Mouse (Mus musculus) left cerebral cortex, postnatal 36 days (tissue): ENCODE results near the gene Kcnip3. TPM values are rescaled to one million over a fixed set of nuclear protein-coding genes. Genes with fewer than 3 reads are reported as not detected.

Experiments used
- DNase-seq, 2 experiments: peaks; one replicate each; pipeline ENCODE4 v3.0.0; 2021 to 2022; ENCODE audit warnings: low spot score in 2 of 2, mixed read lengths in 1 of 2
- intact Hi-C: fragments of 180-260 bp; cut with DNase I; formaldehyde crosslinking; loops from one replicate; pipeline ENCODE4 v1.15.1; 2025
- total RNA-seq, 2 experiments: library from RNA; stranded (reverse); gene quantifications; 2 replicates each; pipeline ENCODE4 v1.2.3; 2021

Gene Kcnip3
- total RNA-seq, 2 experiments from 2014 or later: 130 to 133 TPM

DNA sequence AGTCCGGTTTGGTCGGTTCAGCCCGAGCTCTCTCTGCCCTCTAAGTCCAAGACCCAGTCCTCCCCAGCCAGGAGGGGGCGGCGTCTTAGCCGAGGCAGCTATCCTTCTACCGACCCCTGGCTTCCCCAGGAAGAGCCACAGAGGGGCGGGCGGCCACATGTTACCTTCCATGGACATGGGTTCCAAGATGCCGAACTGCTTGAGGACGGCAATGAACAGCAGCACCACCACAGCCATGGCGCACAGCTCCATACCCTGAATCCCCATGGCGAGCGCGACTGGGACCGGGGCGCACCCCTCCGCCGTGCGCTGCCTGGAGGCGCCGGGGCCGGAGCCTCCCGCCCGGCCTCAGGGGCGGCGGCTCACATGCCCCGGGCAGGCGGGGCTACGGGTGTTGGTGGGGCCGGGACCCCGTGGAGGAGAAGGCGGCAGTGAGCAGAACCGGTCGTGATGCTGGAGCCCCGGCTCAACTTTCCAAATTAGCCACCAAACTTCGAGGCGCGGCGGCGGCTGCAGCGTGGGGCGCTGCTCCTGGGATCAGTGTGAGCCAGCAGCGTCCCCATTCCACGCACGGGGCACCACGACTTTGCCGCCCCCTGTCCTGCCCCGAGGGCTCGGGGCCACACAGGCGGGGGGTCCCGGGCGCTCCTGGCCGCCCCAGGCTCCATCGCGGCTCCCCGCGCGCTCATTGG lies 39.9 kb downstream of the Kcnip3 start:
- intact Hi-C loops: no loop called here
- no peak for DNase-seq

DNA sequence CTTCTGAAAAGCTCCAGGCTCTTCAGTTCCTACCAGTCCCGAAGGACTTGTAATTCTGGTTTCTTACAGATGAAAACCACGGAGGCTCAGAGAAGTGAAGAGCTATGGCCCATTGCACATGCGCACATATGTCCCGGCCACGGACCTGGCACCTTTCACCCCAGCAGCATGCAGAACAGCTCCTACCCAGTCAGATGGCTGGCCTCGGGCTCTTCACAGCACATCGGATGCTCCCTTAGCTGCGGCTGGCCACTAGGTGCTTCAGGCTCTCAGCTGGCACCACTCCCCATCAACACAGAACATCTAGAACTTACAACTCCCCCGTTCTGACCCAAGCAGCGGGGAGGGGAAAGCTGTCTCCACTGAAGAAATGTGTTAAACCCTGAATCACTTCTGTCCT lies 42.1 kb downstream of the Kcnip3 start:
- intact Hi-C loops: no loop called here
- no peak for DNase-seq

DNA sequence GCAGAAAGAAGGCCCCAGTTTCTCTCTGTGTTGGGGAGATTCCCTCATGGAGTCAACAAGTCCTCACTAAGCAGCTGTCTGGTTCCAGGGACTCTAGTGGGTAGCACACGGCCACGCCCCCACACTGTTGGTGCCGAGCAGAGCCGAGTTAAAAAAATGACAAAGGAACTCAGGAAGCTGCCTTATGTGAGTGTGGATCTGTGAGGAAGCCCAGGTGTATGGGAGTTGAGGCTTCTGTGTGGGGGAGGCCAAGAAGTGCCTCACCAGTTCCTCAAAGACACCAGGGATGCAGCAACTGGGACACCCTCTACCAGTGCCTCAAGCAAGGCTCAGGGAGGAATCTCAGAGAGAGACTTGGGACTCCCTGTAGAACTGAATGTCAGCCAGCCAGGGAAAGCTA lies 42.7 kb downstream of the Kcnip3 start:
- intact Hi-C loops: no loop called here
- DNase-seq: peak in 1 of 2 experiments; percentile 37

DNA sequence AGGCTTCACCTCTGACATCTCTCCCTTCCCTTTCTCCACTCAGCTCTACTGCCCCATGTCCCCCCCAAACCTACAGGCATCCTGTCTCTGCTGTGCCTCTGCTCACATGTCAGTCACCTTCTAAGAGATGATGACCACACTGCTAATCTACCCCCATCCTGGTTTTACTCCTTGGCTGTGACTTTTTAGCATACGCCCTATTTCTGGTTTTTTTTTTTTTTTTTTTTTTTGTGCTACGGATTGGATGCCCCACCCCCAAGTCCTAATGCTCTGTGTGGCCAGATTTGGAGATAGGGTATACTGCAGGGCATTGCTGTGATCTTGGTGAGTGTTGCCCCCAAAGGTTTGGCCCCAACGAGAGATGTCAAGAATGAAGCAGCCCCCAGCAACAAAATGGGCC lies 49.6 kb downstream of the Kcnip3 start:
- intact Hi-C loops: no loop called here
- no peak for DNase-seq

DNA sequence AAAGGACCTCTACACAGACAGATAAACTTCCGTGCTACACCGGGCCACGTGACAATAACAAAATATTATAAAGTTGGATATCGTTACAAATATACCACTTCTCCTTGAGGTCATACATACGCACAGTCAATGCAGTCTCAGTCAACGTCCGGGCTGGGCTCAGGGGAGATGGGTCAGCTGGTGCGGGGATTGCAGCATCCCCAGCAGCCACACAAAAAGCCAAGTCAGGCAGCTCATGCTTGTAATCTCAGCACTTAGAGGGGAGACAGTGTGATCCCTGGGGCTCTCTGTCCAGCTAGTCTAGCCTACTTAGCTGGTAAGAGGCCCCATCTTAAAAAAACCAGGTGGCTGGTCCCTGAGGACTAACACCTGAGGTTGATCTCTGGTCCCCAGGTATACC lies 50.6 kb downstream of the Kcnip3 start:
- intact Hi-C loops: no loop called here
- DNase-seq: no peak

DNA sequence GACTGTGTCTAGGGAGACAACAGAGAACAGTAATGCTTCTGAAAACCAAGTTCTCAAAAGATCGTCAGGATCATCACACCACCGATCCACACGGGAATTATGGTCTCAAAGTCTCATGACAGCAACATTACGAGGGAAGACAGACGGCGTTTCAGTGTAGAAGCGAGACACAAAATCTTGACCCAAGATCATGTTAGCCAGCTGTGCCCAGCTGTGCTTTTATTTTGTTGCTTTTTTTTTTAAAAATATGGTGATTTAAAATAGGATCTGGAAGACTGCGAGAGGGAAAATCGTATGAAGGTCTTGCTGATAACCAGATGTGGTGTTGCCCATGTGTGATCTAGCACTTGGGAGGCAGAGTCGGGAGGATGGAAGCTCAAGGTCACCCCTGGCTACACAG lies 51.2 kb downstream of the Kcnip3 start:
- intact Hi-C loops: no loop called here
- no peak for DNase-seq

DNA sequence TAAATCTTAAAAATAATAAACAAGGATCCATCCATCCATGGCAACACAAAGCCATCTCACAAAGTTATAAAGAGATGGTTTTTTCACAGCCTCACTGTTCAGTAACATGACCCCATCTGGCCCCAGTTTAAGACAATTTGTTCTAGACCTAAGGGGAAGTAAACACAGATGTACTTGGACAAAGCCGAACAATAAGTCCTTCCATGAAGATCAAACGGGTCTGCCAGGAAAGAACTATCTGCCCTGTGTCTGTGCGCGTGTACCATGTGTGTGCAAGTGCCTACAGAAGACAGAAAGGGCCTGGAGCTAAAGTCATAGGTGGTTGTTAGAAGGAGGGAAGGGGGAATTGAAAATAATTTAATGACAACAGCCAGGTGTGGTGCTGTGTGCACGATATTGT lies 51.7 kb downstream of the Kcnip3 start:
- no peak for DNase-seq
- intact Hi-C loops: no loop called here

DNA sequence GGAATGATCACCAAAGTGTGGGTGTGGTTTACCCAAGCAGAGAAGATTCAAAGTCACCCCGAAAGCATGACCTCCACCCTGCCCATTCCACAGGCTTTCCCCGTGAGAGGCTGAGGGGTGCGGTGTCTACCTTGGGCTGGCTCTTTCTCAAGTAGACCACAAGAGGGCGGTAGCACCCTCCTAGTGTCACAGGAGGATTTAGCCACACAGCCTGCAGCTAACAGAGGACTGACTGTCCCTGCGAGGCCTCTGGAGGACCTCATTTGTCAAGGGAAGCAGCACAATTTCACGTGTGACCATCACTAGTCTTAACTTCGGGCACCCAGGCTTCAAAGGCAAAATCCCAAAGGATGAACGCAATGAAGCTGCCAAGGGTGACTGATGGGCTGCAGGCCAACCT lies 59.6 kb downstream of the Kcnip3 start:
- intact Hi-C loops: loop anchor here (2.0 kb wide), 2 partner anchors 36 to 96 kb away; no protein-coding TSS in a partner anchor
- peak; percentile 46 to 54 for DNase-seq

DNA sequence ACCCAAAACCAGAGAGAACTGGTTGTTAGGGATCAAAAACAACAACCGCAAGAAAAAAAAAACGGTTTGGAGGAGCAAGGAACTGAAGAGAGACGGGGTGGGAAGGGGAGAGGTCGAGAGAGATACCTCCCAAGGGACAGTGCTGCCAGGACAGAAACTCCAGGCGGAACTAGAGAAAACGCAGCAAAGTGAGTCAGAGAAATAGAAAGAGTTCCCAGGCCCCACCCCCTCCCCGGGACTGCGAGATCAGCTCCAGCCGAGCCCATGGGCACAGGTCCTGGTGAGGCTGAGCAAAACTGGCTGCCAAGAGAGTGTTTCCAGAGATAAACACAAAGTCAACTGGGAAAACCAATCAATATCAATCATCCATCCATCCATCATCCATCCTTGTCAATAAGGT lies 60.5 kb downstream of the Kcnip3 start:
- intact Hi-C loops: no loop called here
- DNase-seq: no peak

DNA sequence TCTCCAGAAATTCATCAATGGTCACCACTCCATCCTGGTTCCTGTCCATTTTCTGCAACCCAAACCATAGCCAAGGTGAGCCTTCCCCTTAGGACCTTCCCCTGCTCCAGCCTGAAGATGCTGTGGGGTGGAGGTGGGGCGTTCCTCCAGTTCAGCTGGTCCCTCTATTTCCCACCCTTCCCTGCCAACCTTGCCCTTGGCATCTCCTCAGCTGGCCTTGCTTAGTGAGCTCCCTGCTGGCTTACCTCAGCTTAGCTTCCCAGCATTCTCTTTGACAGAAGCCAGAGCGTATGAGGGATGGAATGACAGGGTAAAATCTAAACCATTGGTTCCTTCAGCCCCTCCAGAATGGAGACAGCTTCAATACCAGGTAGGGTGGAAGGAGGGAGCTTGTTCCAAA lies 62.6 kb downstream of the Kcnip3 start:
- intact Hi-C loops: no loop called here
- DNase-seq: no peak

DNA sequence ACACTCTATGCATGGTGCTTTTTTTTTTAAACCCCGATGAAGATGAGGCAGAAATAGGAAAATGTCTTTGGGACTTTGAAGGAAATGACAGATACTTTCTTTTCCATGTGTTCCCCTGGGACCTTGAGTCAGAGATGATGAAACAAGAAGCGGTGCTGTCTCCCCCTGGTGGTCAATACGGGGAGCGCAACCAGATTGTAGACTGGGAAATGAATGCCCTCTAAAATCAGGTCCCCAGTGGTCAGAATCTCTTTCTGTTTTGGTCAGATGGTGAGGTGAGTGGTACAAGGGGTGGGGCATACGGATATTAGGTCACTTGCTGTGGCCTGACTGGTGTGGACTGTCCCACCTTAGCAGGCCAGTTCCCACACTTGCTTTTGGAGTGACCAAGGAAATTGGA lies 68.1 kb downstream of the Kcnip3 start:
- intact Hi-C loops: loop anchor here (1.0 kb wide), 1 partner anchor 91 kb away; no protein-coding TSS in a partner anchor

DNA sequence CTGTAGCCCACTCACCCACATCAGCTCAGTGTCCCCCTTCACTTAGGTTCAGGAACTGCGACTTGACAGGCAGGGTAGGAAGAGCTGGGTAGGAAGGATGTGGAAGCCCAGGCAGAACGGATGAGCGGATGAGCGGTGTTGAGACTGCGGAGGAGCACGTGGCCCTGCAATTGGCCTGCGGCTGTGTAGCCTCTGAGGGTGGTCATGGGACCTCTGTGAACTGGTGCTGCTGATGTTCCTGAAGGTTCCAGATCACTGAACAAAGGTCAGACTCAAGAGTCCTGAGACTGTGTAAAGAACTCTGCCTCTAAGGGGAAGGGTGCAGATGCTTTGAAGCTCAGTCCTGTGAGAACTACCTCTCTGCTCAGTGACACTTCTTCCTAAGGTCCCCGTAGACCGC lies 68.8 kb downstream of the Kcnip3 start:
- no peak for DNase-seq
- intact Hi-C loops: loop anchor here (1.0 kb wide), 1 partner anchor 91 kb away; no protein-coding TSS in a partner anchor

More for the DNA sequence above, 68.1 kb downstream of the Kcnip3 start:
- peak; percentile 45 to 68 for DNase-seq

DNA sequence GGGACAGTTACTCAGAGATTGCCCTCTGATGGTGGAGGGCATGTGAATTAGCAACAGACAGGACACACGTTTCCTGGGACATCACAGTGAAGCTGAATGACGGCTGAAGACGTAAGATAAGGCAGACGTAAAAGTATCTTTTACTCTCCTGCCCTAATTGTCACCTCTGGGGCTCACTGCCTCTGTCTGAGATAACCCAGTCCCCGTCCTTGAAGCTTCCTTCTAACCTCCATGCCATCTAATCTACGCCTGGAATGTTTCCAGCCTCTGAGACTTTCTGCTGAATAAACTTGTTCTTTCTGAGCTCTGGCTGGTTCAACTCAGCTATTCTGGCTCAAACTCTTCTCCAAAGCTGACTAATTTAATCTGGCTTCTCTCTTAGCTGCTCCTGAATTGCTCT lies 70.1 kb downstream of the Kcnip3 start:
- no peak for DNase-seq
- intact Hi-C loops: no loop called here

DNA sequence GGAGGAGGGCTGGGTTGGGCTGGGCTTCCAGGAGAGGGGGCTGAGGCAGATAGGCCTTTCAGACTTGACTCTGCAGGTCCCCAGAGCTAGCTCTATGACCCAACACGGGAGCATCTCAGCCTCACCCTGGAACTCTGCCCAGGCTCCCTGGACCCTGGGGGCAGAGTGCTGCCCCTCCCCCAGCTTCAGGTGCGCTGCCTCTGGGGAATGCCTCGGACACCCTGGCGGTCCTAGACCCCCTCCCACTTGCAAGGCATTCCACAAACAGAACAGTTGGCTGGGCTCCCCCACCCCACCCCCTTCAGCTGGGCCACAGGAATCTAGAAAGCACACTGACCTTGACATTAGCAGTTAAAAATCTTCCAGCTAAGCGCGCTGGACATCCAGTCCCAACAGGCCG lies 72.2 kb downstream of the Kcnip3 start:
- intact Hi-C loops: no loop called here
- no peak for DNase-seq

DNA sequence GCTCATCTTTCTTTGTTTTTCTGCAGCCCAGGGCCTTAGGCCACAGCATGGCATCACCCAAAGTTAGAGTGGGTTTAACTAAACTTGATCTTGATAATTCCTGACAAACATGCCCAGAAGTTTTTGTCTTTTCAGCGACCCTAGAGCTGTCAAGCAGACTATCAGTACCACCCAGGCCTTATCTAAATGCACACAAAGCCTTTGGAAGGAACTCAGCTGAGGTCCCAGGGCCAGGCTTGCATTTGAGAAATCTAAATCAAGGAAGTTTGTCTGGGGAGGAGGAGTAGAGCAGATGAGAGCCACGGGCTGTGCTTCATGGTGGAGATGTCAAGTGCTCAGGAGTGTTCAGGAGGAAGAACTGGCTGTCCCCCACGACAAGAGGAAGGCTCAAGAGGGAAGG lies 75.0 kb downstream of the Kcnip3 start:
- DNase-seq: no peak
- intact Hi-C loops: no loop called here

DNA sequence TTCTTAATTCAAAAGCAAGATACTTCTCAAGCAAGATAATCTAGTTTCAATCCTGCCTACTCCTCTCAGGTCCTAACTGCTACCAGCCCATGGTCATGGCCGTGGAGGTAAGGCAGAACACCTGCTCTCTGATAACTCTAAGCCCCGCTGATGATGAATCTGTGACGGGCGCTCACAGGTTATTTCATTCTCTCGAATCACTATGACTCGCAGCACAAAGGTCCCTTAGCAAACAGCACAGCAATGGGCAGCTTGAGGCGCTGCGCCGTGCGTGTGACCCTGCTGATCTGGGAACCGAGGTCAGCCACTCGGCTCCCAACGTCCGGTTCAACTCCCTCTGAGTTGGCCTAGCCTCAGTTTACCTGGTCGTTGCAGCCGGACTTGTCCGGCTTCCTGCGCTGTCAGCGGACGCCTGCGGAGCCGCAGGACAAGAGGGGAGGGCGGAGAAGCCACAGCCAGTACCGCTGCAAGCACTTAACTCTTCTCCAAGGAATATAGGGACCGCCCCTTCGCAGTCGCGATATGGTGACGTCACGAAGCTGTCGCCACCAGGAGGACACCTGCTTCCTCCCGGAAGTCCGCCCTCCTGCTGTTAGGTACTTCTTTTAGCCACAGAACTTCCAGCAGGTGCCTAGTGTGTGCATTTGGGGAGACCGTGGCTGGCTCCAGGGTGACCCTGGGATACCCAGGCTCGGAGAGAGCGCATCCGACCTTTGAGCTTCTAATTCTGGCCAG lies 77.7 kb downstream of the Kcnip3 start, which contains the start of gene Fahd2a:
Gene Fahd2a, minus strand, starts transcription at position 511 of the 735 bp plus-strand sequence.
- intact Hi-C loops: no loop called here
- DNase-seq: peak; percentile 87 to 91

DNA sequence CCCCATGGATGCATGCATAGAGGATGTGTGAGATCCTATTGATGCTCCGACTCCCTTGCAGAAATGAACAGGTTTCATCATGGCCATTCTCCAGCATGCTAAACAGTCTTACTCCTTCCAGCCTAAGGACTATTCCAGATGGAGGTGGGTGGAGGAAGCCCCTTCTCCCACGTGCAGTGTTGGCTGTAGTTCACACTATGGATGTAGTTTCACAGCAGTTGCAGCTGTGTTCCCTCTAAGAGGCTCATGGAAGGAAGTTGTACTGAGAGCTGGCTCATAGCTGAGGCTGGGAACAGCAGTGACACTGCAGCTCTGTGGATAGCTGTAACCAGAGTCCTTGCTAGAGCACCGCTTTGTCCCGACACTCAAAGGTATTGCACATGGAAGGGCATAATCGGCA lies 84.2 kb downstream of the Kcnip3 start:
- DNase-seq: peak in 1 of 2 experiments; percentile 33
- intact Hi-C loops: no loop called here

DNA sequence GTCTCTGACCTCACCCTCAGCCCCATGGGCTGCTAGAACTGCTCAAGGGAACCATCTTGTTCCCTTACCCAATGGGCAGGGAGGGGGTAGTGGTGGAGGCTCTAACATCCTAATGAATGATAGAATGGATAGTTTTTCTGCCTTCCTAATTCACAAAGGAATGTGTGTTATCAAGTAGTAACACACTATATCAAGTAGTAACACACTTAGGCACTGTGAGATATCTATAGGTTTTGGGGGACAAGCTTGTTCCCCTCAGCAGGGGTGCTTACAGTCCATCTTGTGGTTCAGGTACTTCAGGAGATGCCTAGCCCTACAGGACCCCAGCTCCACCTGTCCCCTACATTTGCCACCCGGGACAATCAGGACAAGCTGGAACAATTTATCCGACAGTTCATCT lies 86.3 kb downstream of the Kcnip3 start:
- no peak for DNase-seq
- intact Hi-C loops: no loop called here

DNA sequence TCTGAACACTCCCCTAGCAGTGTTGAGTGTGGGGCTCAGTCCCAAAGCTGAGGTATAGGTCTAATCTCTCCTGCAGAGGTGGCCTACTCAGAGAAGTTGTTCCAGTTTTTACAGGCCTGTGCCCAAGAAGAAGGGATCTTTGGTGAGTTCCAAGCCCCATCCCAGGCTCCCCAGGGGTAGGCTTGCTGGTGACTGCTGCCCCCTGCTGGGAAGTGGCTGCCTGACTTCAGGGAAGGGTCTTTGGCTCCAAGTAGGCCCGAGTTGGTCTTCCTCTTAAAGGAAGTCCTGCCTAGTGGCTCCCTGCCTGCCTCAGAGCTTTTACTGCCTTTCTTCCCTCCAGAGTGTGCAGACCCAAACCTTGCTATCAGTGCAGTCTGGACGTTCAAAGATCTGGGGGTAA lies 86.8 kb downstream of the Kcnip3 start:
- intact Hi-C loops: no loop called here
- DNase-seq: no peak

DNA sequence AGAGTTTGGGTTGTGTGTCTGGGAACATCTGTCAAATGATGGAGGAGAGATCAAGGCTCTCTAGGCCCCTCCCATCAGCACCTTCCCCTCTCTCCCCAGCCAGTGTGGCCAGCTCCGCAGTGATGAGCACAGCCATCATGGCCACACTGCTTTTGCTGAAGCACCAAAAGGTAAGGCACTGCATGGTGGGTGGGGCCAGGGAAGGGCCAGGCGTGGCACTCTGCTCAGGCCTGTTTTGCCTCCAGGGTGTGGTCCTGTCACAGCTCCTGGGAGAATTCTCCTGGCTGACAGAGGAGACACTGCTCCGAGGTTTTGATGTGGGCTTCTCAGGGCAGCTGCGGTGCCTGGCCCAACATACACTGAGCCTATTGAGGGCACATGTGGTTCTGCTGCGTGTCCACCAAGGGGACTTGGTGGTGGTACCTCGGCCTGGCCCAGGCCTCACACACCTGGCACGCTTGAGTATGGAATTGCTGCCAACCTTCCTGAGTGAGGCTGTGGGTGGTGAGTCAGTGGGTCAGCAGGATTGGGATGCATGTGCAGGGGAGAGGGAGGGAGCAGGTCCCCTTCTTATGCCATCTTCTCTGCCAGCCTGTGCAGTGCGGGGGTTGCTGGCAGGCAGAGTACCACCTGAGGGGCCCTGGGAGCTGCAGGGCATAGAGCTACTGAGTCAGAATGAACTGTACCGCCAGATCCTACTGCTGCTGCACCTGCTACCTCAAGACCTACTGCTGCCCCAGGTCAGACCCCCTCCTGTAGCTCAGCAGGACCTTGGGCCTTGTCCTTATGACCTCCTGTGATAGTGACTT lies 88.2 kb downstream of the Kcnip3 start:
- intact Hi-C loops: no loop called here
- DNase-seq: no peak
